Mouse (Mus musculus): ENCODE data around the gene Tcf7l2.

The Tcf7l2 gene

GRCm38 (mm10) chr19:55758158-55758557, 16.5 kb downstream of the Tcf7l2 start:
- DNase-seq (ENCODE audit: low read depth) = peak; percentile 53

DNA sequence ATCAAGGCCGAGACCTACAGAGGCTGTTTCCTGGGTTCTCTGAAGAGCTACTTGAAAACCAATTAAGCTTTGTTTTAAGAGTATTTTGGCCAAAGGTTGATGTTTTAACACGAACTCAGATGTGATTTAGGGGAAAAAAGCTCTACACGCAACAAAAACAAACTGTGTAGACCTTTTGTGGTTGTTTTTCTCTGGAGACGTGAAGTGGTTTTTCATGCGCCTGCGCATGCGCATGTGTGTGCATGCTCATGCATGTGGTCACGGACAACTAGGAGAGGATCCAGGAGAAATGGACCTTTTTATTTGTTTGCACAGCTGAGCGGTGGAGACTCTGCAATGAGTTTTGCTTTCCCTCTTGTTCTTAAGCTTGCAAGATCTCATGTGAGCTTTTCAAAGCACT, 17.4 kb downstream of the Tcf7l2 start:
- DNase-seq (ENCODE audit: low read depth) = no peak

DNA sequence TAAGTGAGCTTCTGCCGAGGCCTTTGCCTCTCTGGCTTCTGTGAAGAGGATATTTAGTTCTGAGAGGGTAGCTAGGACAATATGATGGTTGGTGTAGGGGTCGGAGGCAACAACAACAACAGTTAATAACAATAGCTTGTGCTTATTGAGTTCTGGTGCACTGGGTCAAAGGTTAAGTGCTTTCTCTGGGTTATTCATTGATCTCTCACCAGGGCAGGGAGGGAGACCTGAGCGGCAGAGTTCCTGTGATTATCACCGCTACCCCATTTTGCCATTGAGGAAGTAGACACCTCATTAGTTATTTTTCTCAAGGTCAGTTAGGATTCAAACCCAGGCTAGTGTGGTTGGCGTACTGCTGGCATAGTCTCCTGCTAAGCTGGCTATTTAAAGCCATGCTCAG, 19.5 kb downstream of the Tcf7l2 start:
- no peak for DNase-seq (ENCODE audit: low read depth)

DNA sequence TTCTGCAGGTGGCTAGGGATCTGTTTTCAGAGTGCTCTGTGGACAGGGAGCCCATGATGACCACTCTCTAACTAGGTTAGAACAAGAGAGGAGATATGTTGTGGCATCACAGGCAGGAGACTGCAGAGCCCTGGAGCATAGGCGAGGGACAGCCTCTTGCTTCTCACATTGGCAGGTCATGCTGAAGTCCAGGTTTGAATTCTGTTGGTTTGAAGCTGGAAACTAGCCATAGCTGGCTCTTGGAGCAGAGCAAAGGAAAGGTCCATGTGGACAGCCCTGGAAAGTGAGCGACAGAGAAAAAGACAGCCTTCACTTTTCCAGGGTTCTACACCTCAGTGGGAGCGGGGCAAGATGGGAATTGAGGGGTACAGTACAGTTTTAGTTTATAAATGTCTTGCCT, 20.6 kb downstream of the Tcf7l2 start:
- DNase-seq (ENCODE audit: low read depth) = no peak

DNA sequence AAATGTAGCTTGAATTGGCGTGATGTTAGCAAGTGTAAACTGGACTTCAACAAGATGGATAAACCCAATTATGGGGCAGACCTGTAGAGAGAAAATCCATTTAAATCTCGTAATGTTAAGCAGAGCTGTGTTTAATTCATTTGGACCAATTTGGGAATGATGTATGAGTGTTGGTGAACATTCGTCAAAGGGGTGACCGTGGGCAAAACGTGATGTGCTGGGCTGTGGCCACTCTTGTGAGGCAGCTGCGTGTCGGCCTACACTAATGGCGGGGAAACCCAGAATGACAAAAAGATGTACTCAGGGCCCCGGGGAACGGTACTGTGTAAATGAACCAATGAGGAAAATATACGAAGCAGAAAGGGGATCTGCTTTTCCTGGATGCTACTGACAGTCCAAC, 24.2 kb downstream of the Tcf7l2 start:
- no peak for DNase-seq (ENCODE audit: low read depth)

- DNase-seq (ENCODE audit: low read depth) = peak; percentile 50
These were observed 25.5 kb downstream of the Tcf7l2 start for GRCm38 (mm10) chr19:55767104-55767503.

DNA sequence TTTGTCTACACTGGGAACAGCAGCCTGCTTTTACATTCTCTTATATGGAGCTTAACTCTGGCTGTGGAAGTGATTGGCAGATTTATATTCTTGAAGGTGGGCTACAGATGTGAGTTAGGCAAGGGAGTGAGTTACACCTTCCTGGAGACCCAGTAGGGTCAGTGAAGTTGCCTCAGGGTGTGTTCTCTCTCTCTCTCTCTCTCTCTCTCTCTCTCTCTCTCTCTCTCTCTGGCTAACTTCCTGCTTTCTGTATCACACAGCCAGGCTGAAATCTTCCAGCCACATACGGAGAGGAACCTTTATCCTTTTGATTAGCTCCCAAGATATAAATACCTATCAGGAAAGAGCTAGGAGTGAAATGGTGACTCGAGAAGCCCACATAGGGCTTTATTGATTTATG, 26.0 kb downstream of the Tcf7l2 start:
- DNase-seq (ENCODE audit: low read depth) = no peak

DNA sequence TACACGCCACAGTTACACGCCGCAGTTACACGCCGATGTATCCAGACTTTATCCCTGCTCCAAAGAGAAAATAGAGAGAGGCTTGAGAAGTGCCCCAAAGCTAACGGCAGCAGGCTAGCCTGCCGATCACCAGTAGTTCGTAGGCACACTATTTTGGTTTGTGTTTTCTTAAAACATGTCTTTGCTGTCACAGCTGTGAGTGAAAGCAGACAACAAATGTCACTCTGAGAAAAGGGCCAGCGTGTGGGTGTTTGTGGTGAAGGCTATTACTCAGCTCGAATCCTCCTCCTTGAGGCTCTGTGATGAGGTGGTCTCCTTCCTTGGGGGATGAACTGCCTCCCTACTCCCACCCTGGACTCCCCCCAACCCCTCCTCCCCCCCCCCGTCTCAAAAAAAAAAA, 26.6 kb downstream of the Tcf7l2 start:
- DNase-seq (ENCODE audit: low read depth) = no peak

DNA sequence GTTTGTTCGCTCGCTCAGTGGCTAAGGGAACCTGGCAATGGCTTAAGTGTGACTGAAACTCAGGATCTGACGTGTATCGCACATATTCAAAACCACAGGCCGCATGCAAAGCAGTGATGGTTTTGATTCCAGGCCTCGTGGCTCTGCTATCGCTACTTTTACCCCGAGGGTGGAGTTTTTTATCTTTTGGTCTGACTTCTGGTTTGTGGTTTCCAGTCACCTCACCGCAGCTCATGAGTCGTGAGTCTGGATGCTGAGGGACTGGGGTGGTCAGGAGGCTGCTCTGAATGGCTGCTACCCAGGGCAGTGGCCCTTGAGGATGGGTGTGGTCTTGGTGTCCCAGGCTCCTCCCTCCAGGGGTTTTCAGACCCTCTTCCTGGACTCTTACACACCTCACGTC, 27.3 kb downstream of the Tcf7l2 start:
- peak; percentile 70 for DNase-seq (ENCODE audit: low read depth)

DNA sequence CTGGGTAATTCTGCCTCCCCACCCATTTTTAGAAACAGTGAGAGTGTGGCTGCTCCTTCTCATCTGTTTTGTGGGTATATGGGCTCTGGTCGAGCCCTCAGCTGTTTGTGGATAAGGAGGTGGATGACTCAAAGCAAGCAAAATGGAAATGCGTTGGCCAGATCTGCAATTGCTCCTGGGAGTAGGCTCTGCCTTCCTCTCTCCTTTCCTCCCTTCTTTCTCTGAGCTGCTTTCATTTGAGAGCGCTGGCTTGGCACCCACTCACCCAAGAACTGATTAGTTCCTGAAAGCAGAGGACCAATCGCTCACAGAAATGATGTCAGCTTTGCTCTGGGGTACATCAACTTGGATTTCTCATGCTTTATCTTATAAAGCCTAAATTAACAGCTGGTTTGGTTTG, 32.7 kb downstream of the Tcf7l2 start:
- peak; percentile 54 for DNase-seq (ENCODE audit: low read depth)

DNA sequence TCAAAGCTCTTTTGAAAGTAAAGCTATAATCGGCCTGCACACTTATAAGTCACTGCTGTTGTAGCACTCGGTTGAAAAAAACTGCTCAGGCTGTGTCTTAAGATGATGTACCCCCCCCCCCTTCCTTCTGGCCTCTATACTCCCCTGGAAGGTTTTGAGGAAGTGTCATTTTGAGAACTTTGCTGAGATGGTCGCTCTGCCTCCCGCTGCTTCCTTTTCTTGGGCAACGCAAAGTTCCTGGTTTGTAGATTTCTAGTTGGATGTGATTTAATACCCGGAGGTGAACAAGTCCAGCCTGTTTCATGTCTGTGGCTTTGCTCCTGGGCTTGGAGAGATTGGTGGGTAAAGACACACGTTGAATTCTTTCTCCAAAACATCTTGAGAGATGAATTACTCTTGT, 33.2 kb downstream of the Tcf7l2 start:
- no peak for DNase-seq (ENCODE audit: low read depth)

- DNase-seq (ENCODE audit: low read depth) = no peak
These were observed 38.3 kb downstream of the Tcf7l2 start for GRCm38 (mm10) chr19:55779871-55780270.

- DNase-seq (ENCODE audit: low read depth) = no peak
These were observed 39.5 kb downstream of the Tcf7l2 start for GRCm38 (mm10) chr19:55781087-55781486.

DNA sequence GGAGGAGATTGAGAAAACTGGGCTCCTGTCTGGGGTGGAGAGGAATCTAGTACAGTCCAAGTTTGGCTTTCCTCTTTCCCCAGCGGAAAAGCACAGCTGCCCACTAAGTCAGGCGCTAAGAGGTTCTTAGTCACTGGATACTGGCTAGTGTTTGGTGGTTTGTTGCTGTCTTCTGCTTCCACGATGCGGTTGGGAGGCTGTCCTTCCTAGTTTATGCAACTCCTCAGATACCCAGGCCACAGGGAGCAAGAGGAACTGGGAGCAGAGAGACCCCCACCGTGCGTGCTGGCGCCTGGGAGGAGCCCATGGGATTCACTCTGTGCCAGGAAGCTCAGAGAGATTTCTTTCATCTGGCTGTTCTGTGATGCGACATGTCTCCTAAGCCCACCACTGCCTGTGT, 40.1 kb downstream of the Tcf7l2 start:
- no peak for DNase-seq (ENCODE audit: low read depth)

- no peak for DNase-seq (ENCODE audit: low read depth)
These were observed 43.3 kb downstream of the Tcf7l2 start for GRCm38 (mm10) chr19:55784796-55785418.

GRCm38 (mm10) chr19:55787420-55787819, 45.8 kb downstream of the Tcf7l2 start:
- DNase-seq (ENCODE audit: low read depth) = no peak

DNA sequence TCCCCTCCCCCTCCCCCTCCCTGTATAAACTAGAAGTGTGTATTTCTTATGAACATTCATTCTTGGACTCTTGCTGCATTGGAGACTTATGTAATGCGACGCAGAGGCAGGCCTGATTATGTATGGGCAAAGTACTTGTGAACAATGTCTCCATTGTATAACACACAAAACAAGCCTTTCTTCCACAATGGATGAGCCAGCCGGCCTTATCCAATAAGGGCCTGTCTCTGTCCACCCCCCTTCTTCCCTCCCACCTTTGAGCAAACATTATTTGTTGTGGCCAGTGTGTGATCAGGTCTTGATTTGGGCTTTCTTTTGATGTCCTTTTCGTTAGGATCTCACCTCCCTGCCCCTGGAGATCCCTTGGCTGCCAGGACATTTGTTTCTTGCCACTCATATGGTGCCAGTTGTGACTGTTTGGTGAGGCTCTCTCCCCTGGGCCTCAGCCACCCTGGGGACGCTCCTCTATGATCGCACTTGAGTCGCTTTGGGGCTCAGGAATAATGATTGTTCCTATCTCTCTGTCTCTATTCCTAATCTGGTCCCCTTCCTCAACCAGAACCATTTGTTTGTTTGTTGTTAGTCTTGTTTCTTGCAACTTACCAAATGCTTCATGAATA, 46.8 kb downstream of the Tcf7l2 start:
- peak; percentile 46 for DNase-seq (ENCODE audit: low read depth)

DNA sequence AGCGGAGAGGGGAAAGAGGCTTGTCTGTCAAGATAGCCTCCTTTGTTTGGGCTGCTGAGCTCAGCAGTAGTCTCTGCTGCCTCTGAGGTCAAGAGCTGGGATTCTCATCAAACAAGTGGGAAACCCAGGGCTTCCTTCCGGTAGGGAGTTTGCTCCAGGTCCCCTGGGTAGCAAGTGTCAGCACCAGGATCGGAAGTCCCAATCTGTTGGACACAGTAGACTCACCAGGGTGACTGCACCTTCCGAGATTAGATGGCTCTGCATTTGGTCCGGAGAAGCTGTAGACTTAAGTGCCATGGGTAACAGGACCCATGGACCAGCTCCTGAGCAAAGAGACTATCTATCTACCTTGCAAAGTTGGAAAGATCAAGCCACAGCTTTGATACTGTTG, 47.3 kb downstream of the Tcf7l2 start:
- no peak for DNase-seq (ENCODE audit: low read depth)

- no peak for DNase-seq (ENCODE audit: low read depth)
These were observed 48.2 kb downstream of the Tcf7l2 start for GRCm38 (mm10) chr19:55789838-55790237.

- no peak for DNase-seq (ENCODE audit: low read depth)
These were observed 49.7 kb downstream of the Tcf7l2 start for GRCm38 (mm10) chr19:55791293-55791692.

GRCm38 (mm10) chr19:55791886-55792285, 50.3 kb downstream of the Tcf7l2 start:
- no peak for DNase-seq (ENCODE audit: low read depth)

DNA sequence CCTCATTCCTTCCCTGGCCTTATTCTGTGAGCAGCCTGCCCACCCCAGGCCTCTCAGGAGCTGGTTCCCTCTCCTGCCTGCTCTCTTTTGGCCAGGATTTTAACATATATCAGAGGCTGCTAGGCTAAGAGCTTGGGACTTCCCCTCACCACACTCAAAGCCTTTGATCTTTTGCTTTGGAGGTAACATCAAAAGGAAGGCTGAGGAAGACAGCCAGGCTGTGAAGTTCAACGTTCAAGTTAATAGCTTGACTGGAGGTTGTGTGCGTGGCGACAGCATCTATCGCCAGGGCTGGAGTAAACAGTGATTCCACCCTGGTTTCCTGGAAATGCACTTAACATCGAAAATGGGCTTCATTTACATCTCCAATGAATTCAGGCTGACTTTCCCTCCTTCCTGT, 51.0 kb downstream of the Tcf7l2 start:
- DNase-seq (ENCODE audit: low read depth) = no peak

DNA sequence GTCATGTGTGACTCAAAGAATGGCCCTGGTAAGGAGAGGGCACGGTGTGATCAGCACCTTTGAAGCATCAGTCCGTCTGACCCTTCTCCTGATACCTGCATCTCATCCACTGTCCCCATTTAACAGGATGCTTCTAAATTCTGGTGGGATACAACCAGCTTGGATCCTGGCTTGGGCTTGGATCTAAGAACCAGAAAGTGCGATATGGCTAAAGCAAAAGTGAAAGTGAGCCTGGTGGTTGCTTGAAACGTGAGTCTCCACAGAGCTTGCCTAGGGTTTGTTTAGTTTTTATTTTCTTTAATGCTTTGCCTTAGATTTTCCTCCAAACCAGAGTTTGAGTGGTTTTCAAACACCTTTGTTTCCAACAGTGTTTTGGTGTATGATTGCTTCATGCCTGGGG, 51.4 kb downstream of the Tcf7l2 start:
- peak; percentile 41 for DNase-seq (ENCODE audit: low read depth)

Measured in NIH3T3 (cell line).